Mouse (Mus musculus) brain, embryonic 14.5 days (tissue): Measurements from ENCODE around the gene Zw10.

Source experiments
- CTCF ChIP-seq: fragments of 200-500 bp; IDR thresholded peaks from 2 replicates; pipeline ENCODE4 v1.5.1; 2012; ENCODE audit warnings: inconsistent platforms, mild to moderate bottlenecking, moderate library complexity, borderline replicate concordance; ENCODE audit not compliant: insufficient read depth, insufficient read length; ENCODE audit errors: extremely low read depth
- POLR2A ChIP-seq: fragments of 200-500 bp; IDR thresholded peaks from 2 replicates; pipeline ENCODE4 v1.6.1; 2012; ENCODE audit warnings: mild to moderate bottlenecking, inconsistent platforms, borderline replicate concordance; ENCODE audit not compliant: poor library complexity, insufficient read depth, insufficient read length, severe bottlenecking; ENCODE audit errors: extremely low read depth

DNA sequence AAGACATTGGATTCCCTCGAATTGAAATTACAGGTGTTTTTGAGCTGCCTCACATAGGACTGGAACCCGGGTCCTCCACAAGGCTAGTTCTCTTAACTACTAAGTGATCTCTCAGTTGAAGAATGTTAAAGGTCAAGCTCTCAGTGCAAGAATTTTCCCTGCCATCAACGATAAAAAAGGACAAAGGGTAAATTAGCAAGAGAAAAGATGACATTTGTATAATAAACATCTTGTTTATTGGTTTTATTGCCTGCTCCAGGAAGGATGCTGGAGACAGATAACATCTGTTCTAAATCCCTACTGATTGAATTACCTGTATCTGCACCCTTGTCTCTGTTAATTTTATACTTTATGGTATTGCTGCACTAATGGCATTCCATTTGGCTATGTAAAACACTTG lies 1.4 kb upstream of the Zw10 start:
- TF ChIP-seq CTCF, result no peak
- TF ChIP-seq POLR2A, result no peak
